Mouse (Mus musculus): ENCODE data around the gene Gtf3c1. TPM values are rescaled to one million over a fixed set of nuclear protein-coding genes. Genes with fewer than 3 reads are reported as not detected.
A peak's percentile ranks its signal among the peaks of the same experiment; 100 is the strongest.

Gtf3c1 gene
- polyA plus RNA-seq, 1 experiment from 2014 or later, result 28.7 TPM

- no peaks in the 10 kb centered on the region for H3K9me3 ChIP-seq
- WGBS, result 84% methylated on average over 8 of the region's 8 CpGs
Observed at GRCm38 (mm10) chr7:125637220-125638140, 70.1 kb downstream of the Gtf3c1 start.

GRCm38 (mm10) chr7:125630989-125631388, 76.6 kb downstream of the Gtf3c1 start:
- H3K4me3 ChIP-seq, result no peak overlapping the region
- H3K27me3 ChIP-seq, result no peaks in the 10 kb centered on the region
- no peaks in the 10 kb centered on the region for H3K36me3 ChIP-seq
- H3K4me2 ChIP-seq, result no peak overlapping the region
- no peak overlapping the region for H3K9ac ChIP-seq
- peaks cover 6% of the 10 kb centered on the region; the same call in 1 of the 2 replicates for H3K9me3 ChIP-seq
- no peak overlapping the region for H3K27ac ChIP-seq (replicated peaks)
- WGBS, result 90% methylated on average over 3 of the region's 3 CpGs
- H3K4me1 ChIP-seq (replicated peaks), result peaks cover 11% of the 10 kb centered on the region; the same call in 1 of the 2 replicates
- ATAC-seq (ENCODE audit: low read depth), result no peak

More at GRCm38 (mm10) chr7:125637220-125638140, 70.1 kb downstream of the Gtf3c1 start:
- Histone ChIP-seq H3K4me1 (replicated peaks) (peaks cover 27% of the 10 kb centered on the region), H3K36me3 (peaks cover 31% of the 10 kb centered on the region), H3K4me3 (no peak overlapping the region), H3K4me2 (no peak overlapping the region), H3K27ac (replicated peaks) (peak overlapping the region; percentile 62; the same call in 1 of the 2 replicates), H3K9ac (no peak overlapping the region), H3K27me3 (no peaks in the 10 kb centered on the region)
- no peak for ATAC-seq (ENCODE audit: low read depth)

DNA sequence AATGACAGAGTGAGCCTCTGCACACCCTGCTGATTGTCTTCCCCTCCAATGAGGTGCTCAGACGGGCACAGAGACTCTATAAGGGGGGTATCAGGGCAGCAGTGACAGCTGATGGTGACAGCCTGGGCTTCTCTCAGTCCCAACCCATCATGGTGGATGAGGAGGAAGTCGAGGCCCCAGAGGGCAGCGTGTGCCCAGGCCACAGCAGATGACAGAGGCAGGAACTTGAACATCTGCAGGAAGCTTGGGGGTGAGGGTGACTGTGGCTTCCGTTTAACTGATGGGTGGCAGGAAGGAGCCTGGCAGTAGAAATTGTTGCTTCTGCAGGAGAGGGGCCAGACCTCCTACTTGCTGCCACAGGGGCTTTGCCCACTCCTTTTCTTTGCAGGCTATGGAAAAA, 77.3 kb downstream of the Gtf3c1 start:
- Histone ChIP-seq H3K4me1 (replicated peaks) (0 out of 2 replicates have a peak, but pooled peaks cover 6% of the 10 kb centered on the region), H3K27me3 (no peaks in the 10 kb centered on the region), H3K36me3 (no peaks in the 10 kb centered on the region), H3K9me3 (peaks cover 6% of the 10 kb centered on the region; the same call in 1 of the 2 replicates), H3K4me3 (no peak overlapping the region), H3K27ac (replicated peaks) (no peak overlapping the region), H3K9ac (no peak overlapping the region), H3K4me2 (no peak overlapping the region)
- no peak for ATAC-seq (ENCODE audit: low read depth)
- WGBS, result 62% methylated on average over 4 of the region's 4 CpGs

DNA sequence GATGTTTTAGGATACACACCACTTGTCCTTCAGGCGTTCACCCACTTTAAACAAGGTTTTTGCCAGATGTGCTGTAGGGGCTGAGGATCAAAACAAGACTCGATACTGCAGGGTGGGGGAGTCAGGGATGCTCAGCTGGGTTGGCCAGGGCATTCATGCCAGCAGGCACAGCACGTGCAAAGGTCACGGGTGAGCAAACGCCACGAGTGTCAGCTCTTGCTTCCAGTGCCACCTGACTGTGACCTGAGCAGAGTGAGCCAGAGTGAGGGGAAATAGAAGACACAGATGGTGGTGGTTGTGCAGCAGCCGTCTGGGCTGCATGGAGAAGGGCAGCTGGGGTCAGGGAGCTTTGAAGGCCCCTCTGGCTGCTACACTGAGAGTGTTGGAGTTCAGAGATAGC, 81.8 kb downstream of the Gtf3c1 start:
- ATAC-seq (ENCODE audit: low read depth), result no peak
- H3K9ac ChIP-seq, result no peak overlapping the region
- no peak overlapping the region for H3K4me3 ChIP-seq
- H3K36me3 ChIP-seq, result no peaks in the 10 kb centered on the region
- no peak overlapping the region for H3K4me2 ChIP-seq
- H3K27ac ChIP-seq (replicated peaks), result no peak overlapping the region
- no peaks in the 10 kb centered on the region for H3K4me1 ChIP-seq (replicated peaks)
- peaks cover 6% of the 10 kb centered on the region; the same call in 1 of the 2 replicates for H3K9me3 ChIP-seq
- 67% methylated on average over 7 of the region's 7 CpGs for WGBS
- no peaks in the 10 kb centered on the region for H3K27me3 ChIP-seq

GRCm38 (mm10) chr7:125625219-125625618, 82.4 kb downstream of the Gtf3c1 start:
- no peak overlapping the region for H3K4me2 ChIP-seq
- H3K27ac ChIP-seq (replicated peaks), result no peak overlapping the region
- H3K27me3 ChIP-seq, result no peaks in the 10 kb centered on the region
- no peak overlapping the region for H3K4me3 ChIP-seq
- no peak overlapping the region for H3K9ac ChIP-seq
- 76% methylated on average over 4 of the region's 4 CpGs for WGBS
- no peaks in the 10 kb centered on the region for H3K4me1 ChIP-seq (replicated peaks)
- no peaks in the 10 kb centered on the region for H3K36me3 ChIP-seq
- H3K9me3 ChIP-seq, result peaks cover 6% of the 10 kb centered on the region; the same call in 1 of the 2 replicates
- no peak for ATAC-seq (ENCODE audit: low read depth)

GRCm38 (mm10) chr7:125622741-125623685, 84.6 kb downstream of the Gtf3c1 start:
- Histone ChIP-seq H3K4me1 (replicated peaks) (no peaks in the 10 kb centered on the region), H3K4me3 (no peak overlapping the region), H3K9ac (no peak overlapping the region), H3K4me2 (no peak overlapping the region), H3K27me3 (no peaks in the 10 kb centered on the region), H3K27ac (replicated peaks) (no peak overlapping the region), H3K36me3 (no peaks in the 10 kb centered on the region), H3K9me3 (no peaks in the 10 kb centered on the region)
- no peak for ATAC-seq (ENCODE audit: low read depth)
- WGBS, result 76% methylated on average over 7 of the region's 7 CpGs

DNA sequence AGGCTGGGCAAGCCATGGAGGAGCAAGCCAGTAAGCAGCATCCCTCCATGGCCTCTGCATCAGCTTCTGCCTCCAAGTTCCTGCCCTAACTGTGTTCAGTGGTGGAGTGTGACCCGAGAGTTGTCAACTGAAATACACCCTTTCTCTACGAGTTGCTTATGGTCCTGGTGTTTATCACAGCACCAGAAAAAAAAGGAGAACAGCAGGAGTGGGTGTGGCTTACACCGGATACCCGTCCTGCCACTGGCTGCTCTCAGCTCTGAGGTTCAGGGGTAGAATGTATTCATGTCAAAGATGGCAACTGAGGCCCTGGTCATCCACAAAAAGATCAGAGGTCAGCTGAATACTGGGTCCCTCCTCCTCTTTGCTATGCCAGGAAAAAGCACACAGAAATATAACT, 87.5 kb downstream of the Gtf3c1 start:
- no peak overlapping the region for H3K4me2 ChIP-seq
- H3K4me3 ChIP-seq, result no peak overlapping the region
- H3K36me3 ChIP-seq, result no peaks in the 10 kb centered on the region
- no peak overlapping the region for H3K27ac ChIP-seq (replicated peaks)
- 81% methylated on average over 4 of the region's 4 CpGs for WGBS
- H3K9me3 ChIP-seq, result no peaks in the 10 kb centered on the region
- H3K9ac ChIP-seq, result no peak overlapping the region
- ATAC-seq (ENCODE audit: low read depth), result no peak
- H3K27me3 ChIP-seq, result no peaks in the 10 kb centered on the region
- H3K4me1 ChIP-seq (replicated peaks), result no peaks in the 10 kb centered on the region

- no peak overlapping the region for H3K4me2 ChIP-seq
- no peaks in the 10 kb centered on the region for H3K4me1 ChIP-seq (replicated peaks)
- no peaks in the 10 kb centered on the region for H3K27me3 ChIP-seq
- no peak overlapping the region for H3K9ac ChIP-seq
- no peak overlapping the region for H3K4me3 ChIP-seq
- no peak overlapping the region for H3K27ac ChIP-seq (replicated peaks)
- no peak for ATAC-seq (ENCODE audit: low read depth)
- H3K9me3 ChIP-seq, result no peaks in the 10 kb centered on the region
- 88% methylated on average over 7 of the region's 7 CpGs for WGBS
- H3K36me3 ChIP-seq, result no peaks in the 10 kb centered on the region
Observed at GRCm38 (mm10) chr7:125618016-125618415, 89.6 kb downstream of the Gtf3c1 start.

DNA sequence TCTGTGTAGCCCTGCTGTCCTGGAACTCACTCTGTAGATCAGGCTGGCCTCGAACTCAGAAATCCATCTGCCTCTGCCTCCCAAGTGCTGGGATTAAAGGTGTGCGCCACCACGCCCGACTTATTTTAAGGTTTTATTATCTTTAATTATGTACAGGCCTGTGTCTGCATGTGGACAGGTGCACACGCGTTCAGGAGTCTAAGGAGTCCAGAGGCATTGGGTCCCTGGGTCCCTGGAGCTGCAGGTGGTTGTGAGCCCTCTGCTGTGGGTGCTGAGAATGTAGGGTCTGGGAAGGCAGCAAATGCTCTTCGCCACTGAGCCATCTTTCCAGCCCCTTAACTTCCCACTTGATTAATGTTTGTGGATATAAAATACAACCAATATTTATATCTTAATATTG, 92.1 kb downstream of the Gtf3c1 start:
- Histone ChIP-seq H3K27ac (replicated peaks) (no peak overlapping the region), H3K27me3 (no peaks in the 10 kb centered on the region), H3K9me3 (no peaks in the 10 kb centered on the region), H3K9ac (no peak overlapping the region), H3K36me3 (no peaks in the 10 kb centered on the region), H3K4me1 (replicated peaks) (no peaks in the 10 kb centered on the region), H3K4me2 (no peak overlapping the region), H3K4me3 (no peak overlapping the region)
- ATAC-seq (ENCODE audit: low read depth), result no peak
- WGBS, result 95% methylated on average over 7 of the region's 7 CpGs

GRCm38 (mm10) chr7:125613579-125613978, 94.0 kb downstream of the Gtf3c1 start:
- no peak for ATAC-seq (ENCODE audit: low read depth)
- no peak overlapping the region for H3K27ac ChIP-seq (replicated peaks)
- H3K4me2 ChIP-seq, result no peak overlapping the region
- no peaks in the 10 kb centered on the region for H3K36me3 ChIP-seq
- 86% methylated on average over 5 of the region's 5 CpGs for WGBS
- no peaks in the 10 kb centered on the region for H3K27me3 ChIP-seq
- 0 out of 2 replicates have a peak, but pooled peaks cover 5% of the 10 kb centered on the region for H3K9me3 ChIP-seq
- no peak overlapping the region for H3K9ac ChIP-seq
- H3K4me1 ChIP-seq (replicated peaks), result no peaks in the 10 kb centered on the region
- H3K4me3 ChIP-seq, result no peak overlapping the region

- no peaks in the 10 kb centered on the region for H3K36me3 ChIP-seq
- H3K4me3 ChIP-seq, result no peak overlapping the region
- no peak overlapping the region for H3K27ac ChIP-seq (replicated peaks)
- no peak for ATAC-seq (ENCODE audit: low read depth)
- no peak overlapping the region for H3K9ac ChIP-seq
- 89% methylated on average over 4 of the region's 4 CpGs for WGBS
- H3K27me3 ChIP-seq, result no peaks in the 10 kb centered on the region
- H3K9me3 ChIP-seq, result 0 out of 2 replicates have a peak, but pooled peaks cover 5% of the 10 kb centered on the region
- no peaks in the 10 kb centered on the region for H3K4me1 ChIP-seq (replicated peaks)
- H3K4me2 ChIP-seq, result no peak overlapping the region
Observed at GRCm38 (mm10) chr7:125608183-125608688, 99.3 kb downstream of the Gtf3c1 start.

Measured in neural tube, embryonic 13.5 days (tissue).